Mouse (Mus musculus) embryonic facial prominence, embryonic 14.5 days (tissue): Measurements from ENCODE around the gene Hnrnpu. TPM values are rescaled to one million over a fixed set of nuclear protein-coding genes. Genes with fewer than 3 reads are reported as not detected.
"Not testable (repeated sequence)": the region's sequence is repeated elsewhere in the genome, so short reads cannot be mapped to it uniquely, and the experiment has no call there.

Source experiments
- ATAC-seq: fragments of 200-750 bp; cut with Nextera tagmentation; 2 replicates; pipeline ENCODE4 v1.8.0; 2017; ENCODE audit warnings: low read depth, moderate number of reproducible peaks, moderate TSS enrichment
- DNase-seq: peaks from one replicate; pipeline ENCODE4 v3.0.0-alpha.2; 2015; ENCODE audit warnings: low spot score
- H3K27ac ChIP-seq: fragments of 300-500 bp; sonication (generic); replicated peaks from 2 replicates; pipeline ENCODE4 v1.5.1; 2014; ENCODE audit warnings: low read depth, mild to moderate bottlenecking, low read length, moderate library complexity
- H3K27me3 ChIP-seq: fragments of 300-500 bp; sonication (generic); replicated peaks from 2 replicates; pipeline ENCODE4 v1.6.1; 2014; ENCODE audit warnings: low read length; ENCODE audit not compliant: control insufficient read depth, insufficient read depth
- H3K36me3 ChIP-seq: fragments of 300-500 bp; sonication (generic); 2 replicates; pipeline ENCODE4 v1.6.1; 2014; ENCODE audit warnings: low read length, mixed read lengths; ENCODE audit not compliant: control insufficient read depth, insufficient read depth
- H3K4me1 ChIP-seq: fragments of 300-500 bp; sonication (generic); 2 replicates; pipeline ENCODE4 v1.6.1; 2014; ENCODE audit warnings: antibody characterized with exemption, low read length; ENCODE audit not compliant: control insufficient read depth, insufficient read depth
- H3K4me2 ChIP-seq: fragments of 300-500 bp; sonication (generic); 2 replicates; pipeline ENCODE4 v1.6.1; 2014; ENCODE audit warnings: low read depth, mild to moderate bottlenecking, low read length, moderate library complexity, mixed read lengths
- H3K4me3 ChIP-seq: fragments of 300-500 bp; sonication (generic); 2 replicates; pipeline ENCODE4 v1.5.1; 2014; ENCODE audit warnings: low read depth, mild to moderate bottlenecking, low read length
- H3K9ac ChIP-seq: fragments of 300-500 bp; sonication (generic); 2 replicates; pipeline ENCODE4 v1.6.1; 2014; ENCODE audit warnings: low read depth, mild to moderate bottlenecking, low read length, moderate library complexity, mixed read lengths
- H3K9me3 ChIP-seq: fragments of 300-500 bp; sonication (generic); 2 replicates; pipeline ENCODE4 v1.6.1; 2016; ENCODE audit warnings: low read length; ENCODE audit not compliant: control insufficient read depth
- WGBS: fragments of 180-500 bp; shearing (Covaris S2); extraction: QIAGEN DNeasy Blood & Tissue Kit; methylation state at CpG from one replicate; pipeline ENCODE4 v1.1.7; 2014; 5-methylcytosine and 5-hydroxymethylcytosine counted together
- polyA plus RNA-seq: library from polyadenylated mRNA; unstranded; fragments of >200 nt; fragmentation: Nextera tagmentation; extraction: Ambion mirVana; gene quantifications from 2 replicates; pipeline ENCODE4 v1.2.1, GENCODE M21; 2014

The Hnrnpu gene
- polyA plus RNA-seq, 1 experiment from 2014 or later: 366 TPM

GRCm38 (mm10) chr1:178350792-178351191 lies 13.2 kb upstream of the Hnrnpu start:
- no peak overlapping the region for H3K4me3 ChIP-seq
- no peaks in the 10 kb centered on the region for H3K9me3 ChIP-seq
- ATAC-seq (no peak), DNase-seq (no peak)
- no peaks in the 10 kb centered on the region for H3K36me3 ChIP-seq
- WGBS: 95% methylated on average over 2 of the region's 2 CpGs
- no peak overlapping the region for H3K4me2 ChIP-seq
- H3K4me1 ChIP-seq: no peaks in the 10 kb centered on the region
- H3K27ac ChIP-seq: no peak overlapping the region
- H3K27me3 ChIP-seq: no peaks in the 10 kb centered on the region
- H3K9ac ChIP-seq: no peak overlapping the region

DNA sequence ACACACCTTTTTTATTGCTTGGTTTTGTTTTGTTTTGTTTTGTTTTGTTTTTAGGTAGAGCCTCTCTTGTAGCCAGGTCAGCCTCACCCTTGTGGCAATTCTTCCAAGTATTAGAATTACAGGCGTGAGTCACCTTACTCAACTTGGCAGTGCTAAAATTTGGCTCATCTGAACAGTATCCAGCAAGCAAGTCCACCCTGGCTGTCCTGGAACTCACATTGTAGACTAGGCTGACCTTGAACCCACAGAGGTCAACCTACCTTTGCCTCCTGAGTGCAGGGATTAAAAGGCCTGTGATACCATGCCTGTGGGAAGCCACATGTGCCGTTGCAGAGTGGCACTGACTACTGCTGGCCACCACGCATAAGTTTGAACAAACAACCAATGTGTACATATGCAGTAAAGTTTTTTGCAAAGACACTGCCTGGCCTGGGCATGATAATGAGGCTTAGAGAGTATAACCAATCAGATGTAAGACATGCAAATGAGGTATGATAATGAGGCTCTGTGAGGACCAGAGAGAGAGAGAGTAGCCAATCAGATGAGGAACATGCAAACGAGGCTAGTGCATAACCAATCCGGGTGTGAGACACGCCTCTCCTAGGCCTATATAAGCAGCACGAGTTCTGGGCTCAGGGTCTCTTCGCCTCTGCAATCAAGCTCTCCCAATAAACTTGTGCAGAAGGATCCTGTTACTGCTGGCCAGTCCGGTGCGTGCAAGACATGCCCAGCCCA lies 6.6 kb upstream of the Hnrnpu start:
- not testable (repeated sequence) for H3K27me3 ChIP-seq, ATAC-seq, H3K36me3 ChIP-seq, H3K4me2 ChIP-seq, H3K4me3 ChIP-seq, H3K4me1 ChIP-seq, DNase-seq, H3K9me3 ChIP-seq, H3K27ac ChIP-seq, H3K9ac ChIP-seq
- WGBS: 87% methylated on average over 10 of the region's 10 CpGs

DNA sequence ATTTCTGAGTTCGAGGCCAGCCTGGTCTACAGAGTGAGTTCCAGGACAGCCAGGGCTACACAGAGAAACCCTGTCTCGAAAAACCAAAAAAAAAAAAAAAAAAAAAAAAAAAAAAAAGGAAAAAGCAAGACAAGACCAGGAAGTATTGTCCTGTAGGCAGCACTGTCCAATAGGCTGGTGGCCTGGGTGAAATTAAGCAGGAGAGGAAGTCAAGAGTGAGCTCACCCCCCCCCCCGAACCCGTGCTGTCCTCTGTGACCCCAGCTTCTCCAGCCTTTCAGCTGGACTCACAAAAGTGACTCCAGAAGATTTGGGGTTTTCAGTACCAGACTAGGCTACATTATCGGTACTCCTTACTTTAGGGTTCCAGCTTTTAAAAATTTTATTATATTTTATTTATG lies 5.0 kb upstream of the Hnrnpu start:
- ATAC-seq (no peak), DNase-seq (no peak)
- H3K27ac ChIP-seq: no peak overlapping the region
- H3K27me3 ChIP-seq: no peaks in the 10 kb centered on the region
- H3K4me3 ChIP-seq: no peak overlapping the region
- H3K36me3 ChIP-seq: no peaks in the 10 kb centered on the region
- WGBS: 65% methylated on average over 4 of the region's 5 CpGs
- H3K9me3 ChIP-seq: no peaks in the 10 kb centered on the region
- H3K4me1 ChIP-seq: no peaks in the 10 kb centered on the region
- H3K4me2 ChIP-seq: no peak overlapping the region
- H3K9ac ChIP-seq: no peak overlapping the region

- H3K4me2 ChIP-seq: no peak overlapping the region
- H3K27me3 ChIP-seq: no peaks in the 10 kb centered on the region
- no peaks in the 10 kb centered on the region for H3K4me1 ChIP-seq
- H3K9ac ChIP-seq: no peak overlapping the region
- H3K9me3 ChIP-seq: no peaks in the 10 kb centered on the region
- 71% methylated on average over 1 of the region's 1 CpGs for WGBS
- no peak overlapping the region for H3K4me3 ChIP-seq
- no peak for DNase-seq
- no peak for ATAC-seq
- H3K36me3 ChIP-seq: no peaks in the 10 kb centered on the region
- no peak overlapping the region for H3K27ac ChIP-seq
Observed at GRCm38 (mm10) chr1:178342063-178342462, 4.5 kb upstream of the Hnrnpu start.

DNA sequence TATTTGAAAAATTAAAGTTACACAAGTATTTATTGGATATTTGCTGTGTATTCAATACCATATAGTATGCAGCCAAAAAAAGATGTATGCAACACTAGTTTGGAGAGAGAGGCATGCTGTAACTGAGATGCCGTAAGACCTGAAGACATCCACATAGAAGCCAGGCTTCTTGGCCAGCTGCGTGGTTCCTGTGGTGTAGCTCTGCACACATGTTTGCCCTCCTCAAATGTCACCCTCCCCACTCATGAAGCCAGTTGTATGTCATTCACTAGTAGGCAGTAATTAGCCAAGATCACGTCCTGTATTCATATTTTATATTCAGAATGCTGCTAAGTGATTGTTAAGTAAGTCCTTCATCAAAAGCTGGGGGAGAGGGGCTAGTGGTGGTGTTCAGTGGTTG lies 3.8 kb upstream of the Hnrnpu start:
- H3K9me3 ChIP-seq: no peaks in the 10 kb centered on the region
- 69% methylated on average over 3 of the region's 3 CpGs for WGBS
- ATAC-seq: no peak
- no peak overlapping the region for H3K9ac ChIP-seq
- no peak overlapping the region for H3K4me2 ChIP-seq
- H3K27me3 ChIP-seq: no peaks in the 10 kb centered on the region
- DNase-seq: no peak
- H3K27ac ChIP-seq: no peak overlapping the region
- no peaks in the 10 kb centered on the region for H3K4me1 ChIP-seq
- no peaks in the 10 kb centered on the region for H3K36me3 ChIP-seq
- H3K4me3 ChIP-seq: no peak overlapping the region

- Histone ChIP-seq H3K27ac (no peak overlapping the region), H3K36me3 (peaks cover 7% of the 10 kb centered on the region; the same call in 1 of the 2 replicates), H3K4me1 (no peaks in the 10 kb centered on the region), H3K4me3 (no peak overlapping the region), H3K27me3 (no peaks in the 10 kb centered on the region), H3K9ac (no peak overlapping the region), H3K4me2 (no peak overlapping the region), H3K9me3 (no peaks in the 10 kb centered on the region)
- 98% methylated on average over 2 of the region's 2 CpGs for WGBS
- ATAC-seq (no peak), DNase-seq (no peak)
Observed at GRCm38 (mm10) chr1:178340213-178340612, 2.6 kb upstream of the Hnrnpu start.

GRCm38 (mm10) chr1:178338318-178338641 lies 683 bp upstream of the Hnrnpu start:
- Histone ChIP-seq H3K4me3 (peak overlapping the region; percentile 100), H3K4me1 (no peaks in the 10 kb centered on the region), H3K9ac (peak overlapping the region; percentile 100), H3K36me3 (peaks cover 25% of the 10 kb centered on the region), H3K9me3 (no peaks in the 10 kb centered on the region), H3K27me3 (no peaks in the 10 kb centered on the region), H3K27ac (peak overlapping the region; percentile 100), H3K4me2 (peak overlapping the region; percentile 72)
- ATAC-seq: no peak
- peak; percentile 59 for DNase-seq
- WGBS: 6% methylated on average over 6 of the region's 6 CpGs

GRCm38 (mm10) chr1:178336777-178337481 lies 668 bp downstream of the Hnrnpu start:
- Histone ChIP-seq H3K27ac (peak overlapping the region; percentile 100), H3K4me2 (peak overlapping the region; percentile 72; the same call in 1 of the 2 replicates), H3K9ac (peak overlapping the region; percentile 100), H3K4me3 (peak overlapping the region; percentile 100), H3K4me1 (no peaks in the 10 kb centered on the region), H3K27me3 (no peaks in the 10 kb centered on the region), H3K9me3 (no peaks in the 10 kb centered on the region), H3K36me3 (peaks cover 39% of the 10 kb centered on the region)
- WGBS: under 1% methylated on average over 43 of the region's 89 CpGs
- ATAC-seq: peak; percentile 46
- no peak for DNase-seq
